Mouse (Mus musculus): ENCODE data around the gene Hephl1. TPM values are rescaled to one million over a fixed set of nuclear protein-coding genes. Genes with fewer than 3 reads are reported as not detected.

The Hephl1 gene
- polyA plus RNA-seq, 1 experiment: not detected

DNA sequence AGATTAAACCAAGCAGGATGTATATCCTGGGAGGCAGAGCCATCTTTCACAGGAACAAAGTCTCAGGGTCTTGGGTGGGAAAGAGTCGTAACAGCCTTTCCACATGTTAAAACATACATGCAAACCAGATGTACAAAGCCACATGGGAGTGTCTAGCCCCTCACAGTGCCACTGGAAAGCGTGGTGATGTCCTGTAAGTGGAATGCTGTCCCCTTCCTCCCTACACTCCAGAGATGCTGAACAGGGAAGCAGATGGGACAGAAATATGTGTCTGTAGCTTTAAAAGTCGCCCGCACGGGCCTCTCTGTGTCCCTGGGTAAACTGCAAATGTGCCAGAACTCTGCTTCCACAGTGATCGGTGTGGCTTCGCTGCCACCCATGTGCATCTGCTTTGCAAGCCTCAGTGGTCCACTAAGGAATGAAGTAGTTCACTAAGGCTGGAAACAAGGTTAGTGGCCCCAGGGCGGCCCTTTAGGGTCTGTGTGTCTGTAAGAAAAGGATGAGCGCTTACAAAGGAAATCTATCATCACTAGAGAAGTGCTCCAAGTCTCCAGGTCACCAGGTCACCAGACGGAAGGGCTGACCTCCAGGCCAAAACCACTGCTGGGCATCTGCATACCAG, 108.1 kb downstream of the Hephl1 start:
- TF ChIP-seq FLI1 (IDR thresholded peaks at IDR 0.05; ENCODE audit: low read length) (no peak), GATA1 (IDR thresholded peaks at IDR 0.05; ENCODE audit: borderline replicate concordance, low read length) (no peak)
- peaks cover 30% of the 10 kb centered on the region for H3K4me1 ChIP-seq
- no peaks in the 10 kb centered on the region for H3K9me3 ChIP-seq
- peaks cover 81% of the 10 kb centered on the region for H3K36me3 ChIP-seq (replicated peaks; ENCODE audit: low read length)
- no peak overlapping the region for H3K4me3 ChIP-seq (replicated peaks)
- no peaks in the 10 kb centered on the region for H3K27me3 ChIP-seq (replicated peaks)

DNA sequence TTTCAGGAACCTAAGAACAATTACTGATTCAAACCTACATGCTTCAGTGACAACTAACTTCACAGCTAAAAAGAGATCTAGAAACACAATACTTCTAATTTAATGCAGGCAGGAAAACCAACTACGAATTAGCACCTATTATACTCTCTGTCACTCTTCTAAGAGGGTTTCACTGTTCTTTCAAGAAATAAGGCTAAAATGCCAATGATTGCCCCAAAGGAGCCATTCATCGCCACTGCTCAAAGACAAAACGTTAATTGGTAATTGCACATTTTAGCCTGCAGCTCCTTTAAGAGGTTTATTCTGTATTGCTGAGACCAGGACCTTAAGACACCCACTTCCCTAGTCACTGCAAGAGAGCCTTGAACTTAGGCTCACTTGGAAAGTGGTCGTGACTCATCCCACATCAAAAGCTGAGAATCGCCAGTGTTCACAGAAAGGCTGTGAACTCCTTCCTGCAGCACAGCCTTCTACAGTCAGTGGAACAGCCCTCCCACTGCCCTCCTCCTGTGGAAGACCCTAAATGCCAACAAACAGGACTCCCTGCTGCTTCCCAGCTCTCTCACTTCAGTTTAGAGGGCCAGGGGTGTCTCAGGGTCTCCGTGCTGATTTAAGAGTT, 108.8 kb downstream of the Hephl1 start:
- Histone ChIP-seq H3K4me1 (peaks cover 36% of the 10 kb centered on the region), H3K27me3 (replicated peaks) (no peaks in the 10 kb centered on the region), H3K9me3 (no peaks in the 10 kb centered on the region), H3K4me3 (replicated peaks) (no peak overlapping the region), H3K36me3 (replicated peaks; ENCODE audit: low read length) (peaks cover 74% of the 10 kb centered on the region)
- no peak for TF ChIP-seq GATA1 (IDR thresholded peaks at IDR 0.05; ENCODE audit: borderline replicate concordance, low read length)
- TF ChIP-seq FLI1 (IDR thresholded peaks at IDR 0.05; ENCODE audit: low read length): no peak

Other genes starting within 250 kb of the Hephl1 start
- gene Izumo1r, start 208.2 kb downstream of the Hephl1 start, polyA plus RNA-seq (2012; ENCODE audit: insufficient read depth, low replicate concordance): not detected in 2 replicates
- 13.0 and 18.4 TPM in 2 replicates for gene Panx1, start 66.6 kb downstream of the Hephl1 start, polyA plus RNA-seq (2012; ENCODE audit: insufficient read depth, low replicate concordance)
- gene Vstm5, start 126.9 kb upstream of the Hephl1 start, polyA plus RNA-seq (2012; ENCODE audit: insufficient read depth, low replicate concordance): not detected in 2 replicates
- gene Med17, start 167.8 kb upstream of the Hephl1 start, polyA plus RNA-seq (2012; ENCODE audit: insufficient read depth, low replicate concordance): 1.0 and 7.6 TPM in 2 replicates
- 18.8 and 30.9 TPM in 2 replicates for gene Taf1d, start 194.1 kb upstream of the Hephl1 start, polyA plus RNA-seq (2012; ENCODE audit: insufficient read depth, low replicate concordance)
- 1.9 and 5.2 TPM in 2 replicates for gene 4931406C07Rik, start 194.3 kb upstream of the Hephl1 start, polyA plus RNA-seq (2012; ENCODE audit: insufficient read depth, low replicate concordance)
- 1.3 TPM in 1 of 2 replicates, not detected in the other for gene Cep295, start 245.7 kb upstream of the Hephl1 start, polyA plus RNA-seq (2012; ENCODE audit: insufficient read depth, low replicate concordance)